Mouse (Mus musculus): Measurements from ENCODE around the gene Kdsr.

- TF ChIP-seq POLR2A (IDR thresholded peaks at IDR 0.05; ENCODE audit: insufficient read length, low read depth) (no peak), MYOD1 (IDR thresholded peaks at IDR 0.05; ENCODE audit: control insufficient read depth in 1 of 3, insufficient read length in 2 of 3, low read depth in 2 of 3) (no peak), POLR2AphosphoS2 (IDR thresholded peaks at IDR 0.05; ENCODE audit: insufficient read length, low read depth) (no peak), TCF12 (IDR thresholded peaks at IDR 0.05; ENCODE audit: insufficient read depth, poor library complexity, severe bottlenecking) (no peak), TCF3 (IDR thresholded peaks at IDR 0.05; ENCODE audit: insufficient read length, low read depth) (no peak), USF1 (IDR thresholded peaks at IDR 0.05; ENCODE audit: low read depth) (no peak), MYOG (IDR thresholded peaks at IDR 0.05; ENCODE audit: control insufficient read depth in 1 of 3, insufficient read depth in 1 of 3, insufficient read length in 2 of 3, low read depth in 2 of 3) (no peak), MAX (IDR thresholded peaks at IDR 0.05; ENCODE audit: low read depth) (no peak), SRF (IDR thresholded peaks at IDR 0.05; ENCODE audit: control insufficient read depth, insufficient read length, low read depth) (no peak), REST (IDR thresholded peaks at IDR 0.05; ENCODE audit: insufficient read depth, insufficient read length) (no peak)
Measured at GRCm38 (mm10) chr1:106700520-106701114, 58.9 kb downstream of the Kdsr start.
